Mouse (Mus musculus) lung, adult 2 months (tissue): ENCODE measurements around the gene Scg5.

Experiments used
- CTCF ChIP-seq: fragments of 200-500 bp; IDR thresholded peaks from 2 replicates; pipeline ENCODE4 v1.5.1; 2011; ENCODE audit warnings: mild to moderate bottlenecking, low read length, control low read depth; ENCODE audit not compliant: insufficient read depth
- POLR2A ChIP-seq: fragments of 200-500 bp; IDR thresholded peaks from 2 replicates; pipeline ENCODE4 v1.6.1; 2011; ENCODE audit warnings: low read depth, mild to moderate bottlenecking, control low read depth, low read length, borderline replicate concordance; ENCODE audit errors: extremely low read depth

- TF ChIP-seq CTCF (no peak), POLR2A (no peak)
Measured at GRCm38 (mm10) chr2:113798605-113799004, 30.3 kb downstream of the Scg5 start.
